Mouse (Mus musculus): ENCODE measurements around the gene Gm7792. TPM values are rescaled to one million over a fixed set of nuclear protein-coding genes. Genes with fewer than 3 reads are reported as not detected.
"Not testable (repeated sequence)": the region's sequence is repeated elsewhere in the genome, so short reads cannot be mapped to it uniquely, and the experiment has no call there.

The Gm7792 gene
- polyA plus RNA-seq (2014; fragmentation: Nextera tagmentation; extraction: Ambion mirVana): not detected in 2 replicates

GRCm38 (mm10) chr5:93843476-93843875, at the start of gene Gm7792:
TSS of gene Gm7792 (plus strand) at chr5:93843776.
- not testable (repeated sequence) for ATAC-seq (replicated peaks; ENCODE audit: insufficient number of reproducible peaks, low FRiP score, low TSS enrichment); H3K9me3 ChIP-seq (replicated peaks; ENCODE audit: control insufficient read depth, low read length); H3K4me3 ChIP-seq (ENCODE audit: low read depth, low read length); H3K27me3 ChIP-seq (ENCODE audit: control insufficient read depth, insufficient read depth, low read length); H3K9ac ChIP-seq (ENCODE audit: low read depth, low read length); H3K36me3 ChIP-seq (ENCODE audit: control insufficient read depth, insufficient read depth, low read length); H3K4me2 ChIP-seq; H3K4me1 ChIP-seq (ENCODE audit: control insufficient read depth, insufficient read depth, low read length); H3K27ac ChIP-seq (ENCODE audit: low read depth, low read length)
- no CpG with 5 or more reads among the region's 2 CpGs for WGBS (ENCODE audit: insufficient replicate concordance)

Other genes with a start within 250 kb of the Gm7792 start
- not detected in 2 replicates for gene C87414, start 172.2 kb upstream of the Gm7792 start, polyA plus RNA-seq (2014; fragmentation: Nextera tagmentation; extraction: Ambion mirVana)
- gene Gm16429, start 85.3 kb downstream of the Gm7792 start, polyA plus RNA-seq (2014; fragmentation: Nextera tagmentation; extraction: Ambion mirVana): not detected in 2 replicates
- not detected in 2 replicates for gene BC061212, start 226.8 kb downstream of the Gm7792 start, polyA plus RNA-seq (2014; fragmentation: Nextera tagmentation; extraction: Ambion mirVana)
- gene Gm6351, start 232.6 kb downstream of the Gm7792 start, polyA plus RNA-seq (2014; fragmentation: Nextera tagmentation; extraction: Ambion mirVana): not detected in 2 replicates